In the genomic region with DNA sequence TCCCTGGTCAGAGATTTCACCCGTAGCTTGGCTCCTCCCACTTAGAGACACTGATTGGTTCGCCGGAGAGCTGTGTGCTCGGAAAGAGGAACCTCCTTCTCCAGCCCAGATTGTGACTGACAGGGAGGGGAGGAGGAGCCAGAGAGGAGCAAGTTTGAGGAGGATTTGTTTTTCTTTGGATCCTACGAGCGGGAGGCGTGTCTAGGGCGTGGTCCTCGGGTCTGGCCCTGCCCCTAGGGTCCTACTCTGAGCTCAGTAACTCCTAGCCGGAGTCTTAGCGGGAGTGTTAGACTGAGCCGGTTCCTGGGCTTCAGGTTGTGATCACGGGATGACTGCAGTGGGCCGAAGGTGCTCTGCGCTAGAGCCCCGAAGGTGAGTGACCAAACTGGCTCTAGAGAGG, we compare ENCODE assay signal across 7 mouse cellular contexts. TPM values are rescaled to one million over a fixed set of nuclear protein-coding genes. Genes with fewer than 3 reads are reported as not detected.
DNase-seq lines count a peak whose midpoint lies in the region; ATAC-seq lines count a peak whose summit lies in the region.

No protein-coding gene starts in this region.

- H3K27ac ChIP-seq in embryonic facial prominence, embryonic 10.5 days (replicated peaks), result peak overlapping the region; percentile 82
- peak overlapping the region; percentile 81 for H3K27ac ChIP-seq in limb, embryonic 10.5 days
- 0 out of 2 replicates have a peak overlapping the region, but pooled peaks have one; percentile 32 for H3K27ac ChIP-seq in midbrain, embryonic 13.5 days

- peak; percentile 94 for ATAC-seq in midbrain, embryonic 13.5 days

- peaks cover 59% of the 10 kb centered on the region for H3K4me1 ChIP-seq in embryonic facial prominence, embryonic 10.5 days
- peaks cover 53% of the 10 kb centered on the region for H3K4me1 ChIP-seq in limb, embryonic 10.5 days
- peaks cover 12% of the 10 kb centered on the region for H3K4me1 ChIP-seq in midbrain, embryonic 13.5 days (replicated peaks)

- peak overlapping the region; percentile 55 for H3K4me3 ChIP-seq in embryonic facial prominence, embryonic 10.5 days
- H3K4me3 ChIP-seq in limb, embryonic 10.5 days, result peak overlapping the region; percentile 52
- H3K4me3 ChIP-seq in midbrain, embryonic 13.5 days (replicated peaks), result peak overlapping the region; percentile 33

- no peaks in the 10 kb centered on the region for H3K36me3 ChIP-seq in embryonic facial prominence, embryonic 10.5 days (replicated peaks)
- H3K36me3 ChIP-seq in limb, embryonic 10.5 days, result no peaks in the 10 kb centered on the region
- no peaks in the 10 kb centered on the region for H3K36me3 ChIP-seq in midbrain, embryonic 13.5 days

- peak overlapping the region; percentile 32; the same call in 1 of the 2 replicates for H3K9ac ChIP-seq in midbrain, embryonic 13.5 days (replicated peaks)

- H3K27me3 ChIP-seq in embryonic facial prominence, embryonic 10.5 days (replicated peaks; ENCODE audit: low read depth, poor library complexity, severe bottlenecking), result no peaks in the 10 kb centered on the region
- H3K27me3 ChIP-seq in limb, embryonic 10.5 days (ENCODE audit: low read depth, poor library complexity, severe bottlenecking), result no peaks in the 10 kb centered on the region
- no peaks in the 10 kb centered on the region for H3K27me3 ChIP-seq in midbrain, embryonic 13.5 days

- H3K9me3 ChIP-seq in embryonic facial prominence, embryonic 10.5 days, result no peaks in the 10 kb centered on the region
- H3K9me3 ChIP-seq in limb, embryonic 10.5 days (replicated peaks), result no peaks in the 10 kb centered on the region
- no peaks in the 10 kb centered on the region for H3K9me3 ChIP-seq in midbrain, embryonic 13.5 days

- peak; percentile 95 for DNase-seq in adrenal gland, adult 8-10 months
- peak; percentile 95 for DNase-seq in embryonic facial prominence, embryonic 10.5 days (ENCODE audit: low spot score)
- peak; percentile 69 for DNase-seq in gonadal fat pad, adult 2 months (ENCODE audit: low read depth)
- DNase-seq in kidney, adult 11 months, result peak; percentile 98
- DNase-seq in limb, embryonic 10.5 days (ENCODE audit: low spot score), result peak; percentile 90
- peak; percentile 40 for DNase-seq in spleen, adult 12 weeks (ENCODE audit: low spot score)

- peak overlapping the region; percentile 56 for H3K4me2 ChIP-seq in midbrain, embryonic 13.5 days (replicated peaks)

- under 1% methylated on average over 16 of the region's 16 CpGs for WGBS in embryonic facial prominence, embryonic 10.5 days
- WGBS in limb, embryonic 10.5 days, result 0% methylated on average over 16 of the region's 16 CpGs
- WGBS in midbrain, embryonic 13.5 days, result under 1% methylated on average over 16 of the region's 16 CpGs

RNA-seq across cellular contexts. Expression of gene Sh2d3c, which starts 6.6 kb away (rescaled TPM):
- 10 to 100 TPM; 12.4 to 23.9 (median 18.0) TPM for total RNA-seq in adrenal gland, adult 8-10 months (2022)
- 27.1 and 27.5 TPM in 2 replicates for polyA plus RNA-seq in embryonic facial prominence, embryonic 10.5 days (2016; fragmentation: Nextera tagmentation; extraction: Ambion mirVana)
- polyA plus RNA-seq in gonadal fat pad, adult 2 months (2012; rRNA removed), result 35.5 and 38.0 TPM in 2 replicates
- 16.2 and 20.9 TPM in 2 replicates for polyA plus RNA-seq in limb, embryonic 10.5 days (2016; fragmentation: Nextera tagmentation; extraction: Ambion mirVana)
- polyA plus RNA-seq in midbrain, embryonic 13.5 days (2015; fragmentation: Nextera tagmentation; extraction: Ambion mirVana), result 37.8 and 40.7 TPM in 2 replicates

RNA-seq across cellular contexts. Expression of gene 6330409D20Rik, which starts 13.4 kb away (rescaled TPM):
- total RNA-seq in adrenal gland, adult 8-10 months (2022), result not detected
- 0.52 and 0.57 TPM in 2 replicates for polyA plus RNA-seq in embryonic facial prominence, embryonic 10.5 days (2016; fragmentation: Nextera tagmentation; extraction: Ambion mirVana)
- not detected in 2 replicates for polyA plus RNA-seq in gonadal fat pad, adult 2 months (2012; rRNA removed)
- 0.14 TPM in 1 of 2 replicates, not detected in the other for polyA plus RNA-seq in limb, embryonic 10.5 days (2016; fragmentation: Nextera tagmentation; extraction: Ambion mirVana)
- 3.9 TPM in 2 replicates for polyA plus RNA-seq in midbrain, embryonic 13.5 days (2015; fragmentation: Nextera tagmentation; extraction: Ambion mirVana)

RNA-seq across cellular contexts. Expression of gene Cdk9, which starts 14.6 kb away (rescaled TPM):
- total RNA-seq in adrenal gland, adult 8-10 months (2022), result 100 to 1,000 TPM in 1 of 4 experiments, 10 to 100 TPM in 3; 80.8 to 110 (median 92.1) TPM
- 130 and 135 TPM in 2 replicates for polyA plus RNA-seq in embryonic facial prominence, embryonic 10.5 days (2016; fragmentation: Nextera tagmentation; extraction: Ambion mirVana)
- 112 and 115 TPM in 2 replicates for polyA plus RNA-seq in gonadal fat pad, adult 2 months (2012; rRNA removed)
- 156 and 160 TPM in 2 replicates for polyA plus RNA-seq in limb, embryonic 10.5 days (2016; fragmentation: Nextera tagmentation; extraction: Ambion mirVana)
- polyA plus RNA-seq in midbrain, embryonic 13.5 days (2015; fragmentation: Nextera tagmentation; extraction: Ambion mirVana), result 78.5 and 84.5 TPM in 2 replicates

RNA-seq across cellular contexts. Expression of gene Fpgs, which starts 23.5 kb away (rescaled TPM):
- total RNA-seq in adrenal gland, adult 8-10 months (2022), result 10 to 100 TPM; 10.8 to 22.2 (median 18.7) TPM
- 33.5 and 35.5 TPM in 2 replicates for polyA plus RNA-seq in embryonic facial prominence, embryonic 10.5 days (2016; fragmentation: Nextera tagmentation; extraction: Ambion mirVana)
- polyA plus RNA-seq in gonadal fat pad, adult 2 months (2012; rRNA removed), result 109 and 124 TPM in 2 replicates
- polyA plus RNA-seq in limb, embryonic 10.5 days (2016; fragmentation: Nextera tagmentation; extraction: Ambion mirVana), result 31.6 and 35.4 TPM in 2 replicates
- polyA plus RNA-seq in midbrain, embryonic 13.5 days (2015; fragmentation: Nextera tagmentation; extraction: Ambion mirVana), result 16.5 and 16.6 TPM in 2 replicates

RNA-seq across cellular contexts. Expression of gene Tor2a, which starts 29.6 kb away (rescaled TPM):
- 10 to 100 TPM; 22.6 to 31.1 (median 28.5) TPM for total RNA-seq in adrenal gland, adult 8-10 months (2022)
- 48.9 and 53.5 TPM in 2 replicates for polyA plus RNA-seq in embryonic facial prominence, embryonic 10.5 days (2016; fragmentation: Nextera tagmentation; extraction: Ambion mirVana)
- 67.5 and 71.1 TPM in 2 replicates for polyA plus RNA-seq in gonadal fat pad, adult 2 months (2012; rRNA removed)
- 52.9 and 61.1 TPM in 2 replicates for polyA plus RNA-seq in limb, embryonic 10.5 days (2016; fragmentation: Nextera tagmentation; extraction: Ambion mirVana)
- 48.0 and 52.6 TPM in 2 replicates for polyA plus RNA-seq in midbrain, embryonic 13.5 days (2015; fragmentation: Nextera tagmentation; extraction: Ambion mirVana)

Comparison
In these comparisons a context has a peak if more than half of its experiments do, and no peak if none do; other contexts are left out.
1. Peak in every context shown above with its lines: DNase-seq, ATAC-seq, H3K4me3 ChIP-seq and H3K27ac ChIP-seq.
2. DNase-seq: peak in every context shown above with its lines; median percentile 98 in kidney, adult 11 months; 95 in adrenal gland, adult 8-10 months; 95 in embryonic facial prominence, embryonic 10.5 days; 90 in limb, embryonic 10.5 days; 69 in gonadal fat pad, adult 2 months; 40 in spleen, adult 12 weeks.
3. H3K27ac ChIP-seq: peak in every context shown above with its lines; median percentile 82 in embryonic facial prominence, embryonic 10.5 days; 81 in limb, embryonic 10.5 days; 32 in midbrain, embryonic 13.5 days.